Mouse (Mus musculus): Measurements from ENCODE around the gene Izumo1r. TPM values are rescaled to one million over a fixed set of nuclear protein-coding genes. Genes with fewer than 3 reads are reported as not detected.
"Not testable (repeated sequence)": the region's sequence is repeated elsewhere in the genome, so short reads cannot be mapped to it uniquely, and the experiment has no call there.

The Izumo1r gene
- polyA plus RNA-seq, 1 experiment from 2014 or later, result not detected

GRCm38 (mm10) chr9:14891891-14892290, 11.9 kb downstream of the Izumo1r start:
- 94% methylated on average over 5 of the region's 5 CpGs for WGBS (ENCODE audit: missing documents)
- no peak overlapping the region for H3K27ac ChIP-seq

GRCm38 (mm10) chr9:14890699-14891098, 13.1 kb downstream of the Izumo1r start:
- Histone ChIP-seq H3K79me2 (ENCODE audit: inconsistent target) (no peaks in the 10 kb centered on the region), H3K36me3 (ENCODE audit: inconsistent target) (no peaks in the 10 kb centered on the region), H3K27ac (no peak overlapping the region), H3K4me3 (ENCODE audit: inconsistent target) (no peak overlapping the region)
- 98% methylated on average over 3 of the region's 3 CpGs for WGBS (ENCODE audit: missing documents)

More at GRCm38 (mm10) chr9:14891891-14892290, 11.9 kb downstream of the Izumo1r start:
- Histone ChIP-seq H3K79me2 (ENCODE audit: inconsistent target) (no peaks in the 10 kb centered on the region), H3K36me3 (ENCODE audit: inconsistent target) (no peaks in the 10 kb centered on the region), H3K4me3 (ENCODE audit: inconsistent target) (no peak overlapping the region)

- H3K4me3 ChIP-seq (ENCODE audit: inconsistent target), result no peak overlapping the region
- 88% methylated on average over 6 of the region's 6 CpGs for WGBS (ENCODE audit: missing documents)
- no peaks in the 10 kb centered on the region for H3K79me2 ChIP-seq (ENCODE audit: inconsistent target)
- H3K27ac ChIP-seq, result no peak overlapping the region
- H3K36me3 ChIP-seq (ENCODE audit: inconsistent target), result no peaks in the 10 kb centered on the region
These were observed 15.1 kb downstream of the Izumo1r start for GRCm38 (mm10) chr9:14888671-14889070.

- no peak overlapping the region for H3K27ac ChIP-seq
- H3K4me3 ChIP-seq (ENCODE audit: inconsistent target), result no peak overlapping the region
- H3K79me2 ChIP-seq (ENCODE audit: inconsistent target), result no peaks in the 10 kb centered on the region
- H3K36me3 ChIP-seq (ENCODE audit: inconsistent target), result no peaks in the 10 kb centered on the region
- 91% methylated on average over 6 of the region's 6 CpGs for WGBS (ENCODE audit: missing documents)
These were observed 15.9 kb downstream of the Izumo1r start for GRCm38 (mm10) chr9:14887787-14888382.

GRCm38 (mm10) chr9:14885954-14886353, 17.8 kb downstream of the Izumo1r start:
- Histone ChIP-seq H3K79me2 (ENCODE audit: inconsistent target) (no peaks in the 10 kb centered on the region), H3K27ac (no peak overlapping the region), H3K36me3 (ENCODE audit: inconsistent target) (no peaks in the 10 kb centered on the region), H3K4me3 (ENCODE audit: inconsistent target) (no peak overlapping the region)
- WGBS (ENCODE audit: missing documents), result 100% methylated on average over 1 of the region's 1 CpGs

GRCm38 (mm10) chr9:14885151-14885550, 18.6 kb downstream of the Izumo1r start:
- no peak overlapping the region for H3K27ac ChIP-seq
- no peak overlapping the region for H3K4me3 ChIP-seq (ENCODE audit: inconsistent target)
- no peaks in the 10 kb centered on the region for H3K79me2 ChIP-seq (ENCODE audit: inconsistent target)
- H3K36me3 ChIP-seq (ENCODE audit: inconsistent target), result no peaks in the 10 kb centered on the region

- Histone ChIP-seq H3K4me3 (ENCODE audit: inconsistent target) (no peak overlapping the region), H3K79me2 (ENCODE audit: inconsistent target) (no peaks in the 10 kb centered on the region), H3K27ac (no peak overlapping the region), H3K36me3 (ENCODE audit: inconsistent target) (no peaks in the 10 kb centered on the region)
- WGBS (ENCODE audit: missing documents), result 47% methylated on average over 4 of the region's 4 CpGs
These were observed 19.1 kb downstream of the Izumo1r start for GRCm38 (mm10) chr9:14884641-14885040.

GRCm38 (mm10) chr9:14876566-14876965, 27.2 kb downstream of the Izumo1r start:
- H3K36me3 ChIP-seq (ENCODE audit: inconsistent target); H3K79me2 ChIP-seq (ENCODE audit: inconsistent target); H3K4me3 ChIP-seq (ENCODE audit: inconsistent target); H3K27ac ChIP-seq: not testable (repeated sequence)
- WGBS (ENCODE audit: missing documents), result 92% methylated on average over 8 of the region's 8 CpGs

GRCm38 (mm10) chr9:14875743-14876507, 27.8 kb downstream of the Izumo1r start:
- Histone ChIP-seq H3K79me2 (ENCODE audit: inconsistent target) (no peaks in the 10 kb centered on the region), H3K4me3 (ENCODE audit: inconsistent target) (no peak overlapping the region), H3K27ac (no peak overlapping the region), H3K36me3 (ENCODE audit: inconsistent target) (no peaks in the 10 kb centered on the region)
- WGBS (ENCODE audit: missing documents), result 92% methylated on average over 5 of the region's 5 CpGs

- Histone ChIP-seq H3K4me3 (ENCODE audit: inconsistent target) (no peak overlapping the region), H3K27ac (no peak overlapping the region), H3K79me2 (ENCODE audit: inconsistent target) (no peaks in the 10 kb centered on the region), H3K36me3 (ENCODE audit: inconsistent target) (no peaks in the 10 kb centered on the region)
- 87% methylated on average over 17 of the region's 17 CpGs for WGBS (ENCODE audit: missing documents)
These were observed 31.4 kb downstream of the Izumo1r start for GRCm38 (mm10) chr9:14872181-14872930.

- Histone ChIP-seq H3K79me2 (ENCODE audit: inconsistent target) (no peaks in the 10 kb centered on the region), H3K4me3 (ENCODE audit: inconsistent target) (no peak overlapping the region), H3K27ac (no peak overlapping the region), H3K36me3 (ENCODE audit: inconsistent target) (no peaks in the 10 kb centered on the region)
- WGBS (ENCODE audit: missing documents), result 68% methylated on average over 3 of the region's 3 CpGs
These were observed 32.2 kb downstream of the Izumo1r start for GRCm38 (mm10) chr9:14871536-14871935.

- no peak overlapping the region for H3K27ac ChIP-seq
- whole genome bisulfite sequencing (ENCODE audit: missing documents), result 97% methylated on average over 10 of the region's 10 CpGs
- H3K79me2 ChIP-seq (ENCODE audit: inconsistent target), result no peaks in the 10 kb centered on the region
- no peak overlapping the region for H3K4me3 ChIP-seq (ENCODE audit: inconsistent target)
- H3K36me3 ChIP-seq (ENCODE audit: inconsistent target), result no peaks in the 10 kb centered on the region
These were observed 32.9 kb downstream of the Izumo1r start for GRCm38 (mm10) chr9:14870802-14871201.

- Histone ChIP-seq H3K36me3 (ENCODE audit: inconsistent target) (no peaks in the 10 kb centered on the region), H3K27ac (no peak overlapping the region), H3K79me2 (ENCODE audit: inconsistent target) (no peaks in the 10 kb centered on the region), H3K4me3 (ENCODE audit: inconsistent target) (no peak overlapping the region)
- 79% methylated on average over 2 of the region's 2 CpGs for WGBS (ENCODE audit: missing documents)
These were observed 33.4 kb downstream of the Izumo1r start for GRCm38 (mm10) chr9:14870377-14870776.

- 98% methylated on average over 7 of the region's 8 CpGs for WGBS (ENCODE audit: missing documents)
- no peak overlapping the region for H3K27ac ChIP-seq
- no peaks in the 10 kb centered on the region for H3K36me3 ChIP-seq (ENCODE audit: inconsistent target)
- H3K79me2 ChIP-seq (ENCODE audit: inconsistent target), result no peaks in the 10 kb centered on the region
- H3K4me3 ChIP-seq (ENCODE audit: inconsistent target), result no peak overlapping the region
These were observed 35.4 kb downstream of the Izumo1r start for GRCm38 (mm10) chr9:14868326-14868725.

GRCm38 (mm10) chr9:14866957-14867356, 36.8 kb downstream of the Izumo1r start:
- H3K27ac ChIP-seq, result no peak overlapping the region
- 10% methylated on average over 7 of the region's 7 CpGs for WGBS (ENCODE audit: missing documents)
- H3K79me2 ChIP-seq (ENCODE audit: inconsistent target), result no peaks in the 10 kb centered on the region
- H3K36me3 ChIP-seq (ENCODE audit: inconsistent target), result no peaks in the 10 kb centered on the region
- no peak overlapping the region for H3K4me3 ChIP-seq (ENCODE audit: inconsistent target)
